Comparison of ENCODE assay signal across 8 mouse cellular contexts in the genomic region with DNA sequence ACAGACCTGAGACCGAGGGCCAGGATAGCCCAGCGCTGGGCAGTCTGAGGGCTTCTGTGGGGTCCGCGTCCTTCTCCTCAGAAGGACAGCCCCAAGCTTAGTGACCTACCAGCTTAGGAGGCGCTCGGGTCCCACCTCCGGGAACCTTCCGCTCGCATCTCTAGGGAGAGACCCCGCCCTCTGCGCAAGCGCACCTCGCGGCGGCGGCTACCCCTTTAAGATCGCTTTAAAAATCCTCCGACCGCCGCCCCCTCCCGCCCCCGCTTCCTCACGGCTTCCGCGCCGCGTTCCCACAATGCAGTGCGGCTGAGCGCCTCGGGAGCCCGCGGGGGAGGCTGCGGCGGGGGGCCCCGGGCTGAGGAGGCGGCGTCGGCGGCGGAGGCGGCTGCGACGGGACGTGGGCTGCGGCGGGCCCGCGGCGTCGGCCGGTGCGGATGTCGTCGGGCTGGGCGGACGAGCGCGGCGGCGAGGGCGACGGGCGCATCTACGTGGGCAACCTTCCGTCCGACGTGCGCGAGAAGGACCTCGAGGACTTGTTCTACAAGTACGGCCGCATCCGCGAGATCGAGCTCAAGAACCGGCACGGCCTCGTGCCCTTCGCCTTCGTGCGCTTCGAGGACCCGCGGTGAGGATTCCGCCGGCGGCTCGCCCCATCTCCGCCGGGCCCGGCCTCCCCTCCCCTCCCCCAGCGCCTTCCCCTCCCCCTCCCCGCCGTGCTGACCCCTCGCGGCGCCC. TPM values are rescaled to one million over a fixed set of nuclear protein-coding genes. Genes with fewer than 3 reads are reported as not detected.
DNase-seq lines count a peak whose midpoint lies in the region; ATAC-seq lines count a peak whose summit lies in the region.

A gene (plus strand): TSS at position 303 of the 735 bp plus-strand sequence.

- peak within 1 kb of the TSS; percentile 100 for H3K4me3 ChIP-seq in hindbrain, embryonic 10.5 days

- ATAC-seq in frontal cortex, adult (ENCODE audit: low TSS enrichment), result peak; percentile 76

- H3K27ac ChIP-seq in hindbrain, embryonic 10.5 days, result peak within 1 kb of the TSS; percentile 98

- WGBS in hindbrain, embryonic 10.5 days, result 1% methylated on average over 96 of the region's 97 CpGs

- peaks cover 33% of the 10 kb centered on the region for H3K36me3 ChIP-seq in hindbrain, embryonic 10.5 days

- peaks cover 27% of the 10 kb centered on the region for H3K4me1 ChIP-seq in hindbrain, embryonic 10.5 days (replicated peaks)

- no peaks in the 10 kb centered on the region for H3K9me3 ChIP-seq in hindbrain, embryonic 10.5 days

- no peaks in the 10 kb centered on the region for H3K27me3 ChIP-seq in hindbrain, embryonic 10.5 days (ENCODE audit: insufficient read depth, poor library complexity, severe bottlenecking)

- peak; percentile 75 for DNase-seq in MEL-GATA-1-ER (ENCODE audit: extremely low read depth, low read depth)
- peak; percentile 96 for DNase-seq in cerebellum, adult 8-10 months
- peak; percentile 94 for DNase-seq in hindbrain, embryonic 10.5 days (ENCODE audit: low spot score)
- DNase-seq in layer of hippocampus, postnatal 10 days (ENCODE audit: low spot score in 2 of 2), result peak; percentile 97 to 98
- DNase-seq in lung, postnatal 10 days, result peak; percentile 97
- peak; percentile 97 for DNase-seq in ovary, postnatal 36 days (ENCODE audit: low spot score)
- DNase-seq in thymus, postnatal 25 days, result peak; percentile 98

RNA-seq across cellular contexts. Expression of the gene that starts here (rescaled TPM):
- polyA plus RNA-seq in hindbrain, embryonic 10.5 days (2016; fragmentation: Nextera tagmentation; extraction: Ambion mirVana), result 383 and 387 TPM in 2 replicates
- 10 to 100 TPM; 63.6 to 77.0 TPM for total RNA-seq in layer of hippocampus, postnatal 10 days (2021)

Comparison
In these comparisons a context has a peak if more than half of its experiments do, and no peak if none do; other contexts are left out.
1. Peak in every context shown above with its lines: DNase-seq, ATAC-seq, H3K4me3 ChIP-seq and H3K27ac ChIP-seq.